Mouse (Mus musculus): ENCODE data around the gene Smpd3. TPM values are rescaled to one million over a fixed set of nuclear protein-coding genes. Genes with fewer than 3 reads are reported as not detected.

Smpd3 gene
- polyA plus RNA-seq, 1 experiment from 2014 or later: 17.3 TPM

DNA sequence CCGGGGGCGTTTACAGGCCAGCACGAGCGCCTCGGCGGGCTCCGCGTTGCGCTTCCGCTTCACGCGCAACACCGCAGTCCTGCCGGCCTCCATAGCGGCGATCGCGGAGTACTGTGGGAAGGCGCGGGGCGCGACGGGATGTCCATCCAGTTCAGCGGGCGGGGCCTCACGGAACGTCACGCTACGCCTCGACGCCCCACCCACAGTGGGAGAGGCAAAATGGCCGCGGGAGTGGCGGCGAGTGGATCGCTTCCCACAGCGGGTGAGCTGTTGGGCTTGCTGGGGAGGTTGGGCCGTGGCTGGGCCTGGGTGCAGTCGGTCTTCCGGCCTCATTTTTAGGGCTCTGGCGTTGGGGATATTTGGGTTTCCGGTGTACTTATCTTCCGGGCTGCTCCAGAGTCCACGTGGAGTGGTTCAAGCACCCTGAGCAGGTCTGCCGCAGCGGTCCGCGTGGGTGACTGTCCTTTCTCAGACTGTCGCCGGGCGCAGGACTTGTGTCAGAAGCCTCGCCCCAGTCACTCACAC lies 126.9 kb downstream of the Smpd3 start, which contains the start of the genes Slc7a6os and Prmt7:
Slc7a6os (minus strand) TSS at position 115 of the 525 bp plus-strand sequence.
Prmt7 (plus strand) TSS at position 116 of the 525 bp plus-strand sequence.
- Histone ChIP-seq H3K9ac (peak within 1 kb of the TSS; percentile 93), H3K9me3 (no peaks in the 10 kb centered on the region), H3K27me3 (replicated peaks) (no peaks in the 10 kb centered on the region), H3K27ac (peak within 1 kb of the TSS; percentile 96), H3K36me3 (peaks cover 14% of the 10 kb centered on the region; the same call in 1 of the 2 replicates), H3K4me3 (replicated peaks) (peak within 1 kb of the TSS; percentile 95), H3K4me2 (peak within 1 kb of the TSS; percentile 78), H3K4me1 (peaks cover 12% of the 10 kb centered on the region; the same call in 1 of the 2 replicates)
- under 1% methylated on average over 52 of the region's 52 CpGs for WGBS
- peak; percentile 98 for ATAC-seq (ENCODE audit: insufficient read depth, low FRiP score, low read depth)

DNA sequence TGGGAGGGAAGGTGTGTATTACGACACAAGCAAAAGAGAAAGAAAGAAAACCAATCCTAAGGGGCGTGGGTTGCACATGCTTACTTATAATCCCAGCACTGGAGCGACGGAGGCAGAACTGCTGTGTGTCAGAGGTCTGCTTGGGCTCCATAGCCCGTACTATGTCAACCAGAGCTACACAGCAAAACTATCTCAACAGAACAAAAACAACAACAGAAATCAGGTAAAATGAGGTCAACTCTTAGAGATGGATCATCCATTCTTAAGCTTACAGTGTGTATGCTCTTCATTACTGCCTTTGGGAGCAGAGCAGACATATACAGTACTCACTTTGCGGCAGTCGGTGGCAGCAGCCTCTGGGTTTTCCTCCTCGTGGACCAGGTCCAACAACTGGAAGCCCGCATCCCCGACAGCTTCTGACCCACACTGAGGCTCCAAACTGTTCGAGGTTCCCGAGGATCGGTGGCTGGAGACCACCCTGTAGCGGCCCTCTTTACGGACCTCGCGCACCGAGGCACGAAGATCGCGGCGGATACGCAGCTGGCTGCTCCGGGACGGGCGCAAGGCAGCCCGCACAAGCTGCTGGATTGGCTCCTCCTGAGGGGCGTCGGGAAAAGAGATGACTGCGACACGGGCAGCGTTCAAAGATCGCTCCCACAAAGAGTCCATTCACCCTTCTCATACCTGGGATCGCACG lies 127.6 kb downstream of the Smpd3 start:
- Histone ChIP-seq H3K4me3 (replicated peaks) (peak overlapping the region; percentile 95), H3K9ac (peak overlapping the region; percentile 93), H3K27me3 (replicated peaks) (no peaks in the 10 kb centered on the region), H3K9me3 (no peaks in the 10 kb centered on the region), H3K4me2 (peak overlapping the region; percentile 78), H3K4me1 (peaks cover 12% of the 10 kb centered on the region; the same call in 1 of the 2 replicates), H3K36me3 (peaks cover 14% of the 10 kb centered on the region; the same call in 1 of the 2 replicates), H3K27ac (peak overlapping the region; percentile 96)
- ATAC-seq (ENCODE audit: insufficient read depth, low FRiP score, low read depth): peak; percentile 65
- under 1% methylated on average over 35 of the region's 35 CpGs for WGBS

Other genes starting within 250 kb of the Smpd3 start
- gene Esrp2, start 201.0 kb downstream of the Smpd3 start, polyA plus RNA-seq (2015; fragmentation: Nextera tagmentation; extraction: Ambion mirVana): 45.8 and 46.1 TPM in 2 replicates
- 11.9 and 12.3 TPM in 2 replicates for gene Pla2g15, start 187.6 kb downstream of the Smpd3 start, polyA plus RNA-seq (2015; fragmentation: Nextera tagmentation; extraction: Ambion mirVana)
- gene Slc7a6, start 169.1 kb downstream of the Smpd3 start, polyA plus RNA-seq (2015; fragmentation: Nextera tagmentation; extraction: Ambion mirVana): 39.8 and 47.3 TPM in 2 replicates
- 32.0 and 35.4 TPM in 2 replicates for gene Slc7a6os, start 127.1 kb downstream of the Smpd3 start, polyA plus RNA-seq (2015; fragmentation: Nextera tagmentation; extraction: Ambion mirVana)
- 42.2 and 46.3 TPM in 2 replicates for gene Prmt7, start 127.1 kb downstream of the Smpd3 start, polyA plus RNA-seq (2015; fragmentation: Nextera tagmentation; extraction: Ambion mirVana)
- 16.2 and 18.3 TPM in 2 replicates for gene Zfp90, start 77.3 kb upstream of the Smpd3 start, polyA plus RNA-seq (2015; fragmentation: Nextera tagmentation; extraction: Ambion mirVana)
- gene 6030452D12Rik, start 162.5 kb upstream of the Smpd3 start, polyA plus RNA-seq (2015; fragmentation: Nextera tagmentation; extraction: Ambion mirVana): not detected in 2 replicates
- gene Cdh3, start 172.9 kb upstream of the Smpd3 start, polyA plus RNA-seq (2015; fragmentation: Nextera tagmentation; extraction: Ambion mirVana): 16.3 and 17.2 TPM in 2 replicates
- 11.0 and 48.1 TPM in 2 replicates for gene Gm10073, start 235.5 kb upstream of the Smpd3 start, polyA plus RNA-seq (2015; fragmentation: Nextera tagmentation; extraction: Ambion mirVana)